In genomic region chr16:91876457-91876856, GRCm38 (mm10) we compare ENCODE assay signal across 23 mouse cellular contexts.
DNase-seq lines count a peak whose midpoint lies in the region; ATAC-seq and TF ChIP-seq lines count a peak whose summit lies in the region.
"Had no signal": no experiment of that assay in that cellular context is flagged by ENCODE, and none has a peak within 500 bp of the region (broad histone marks: within the 10 kb centered on the region; RNA-seq: fewer than 3 reads in every experiment).

No protein-coding gene starts in this region.

- H3K9ac ChIP-seq in heart, embryonic 15.5 days, result no peak overlapping the region
- H3K9ac ChIP-seq: liver, embryonic 12.5 days had no signal

- H3K4me3 ChIP-seq in heart, embryonic 15.5 days, result no peak overlapping the region
- H3K4me3 ChIP-seq in layer of hippocampus, adult 2 months, result no peak overlapping the region
- no peak overlapping the region for H3K4me3 ChIP-seq in myocyte
- H3K4me3 ChIP-seq: forebrain, embryonic 10.5 days; heart, embryonic 10.5 days; hindbrain, embryonic 10.5 days; left cerebral cortex, adult 2 months; liver, embryonic 12.5 days; midbrain, embryonic 10.5 days had no signal

- no peaks in the 10 kb centered on the region for H3K79me2 ChIP-seq in myocyte (ENCODE audit: control insufficient read depth, insufficient read depth)

- H3K27ac ChIP-seq in heart, embryonic 15.5 days, result peak overlapping the region; percentile 87
- H3K27ac ChIP-seq in layer of hippocampus, adult 2 months, result peak overlapping the region; percentile 65; the same call in 1 of the 2 replicates
- H3K27ac ChIP-seq: forebrain, embryonic 10.5 days; left cerebral cortex, adult 2 months; liver, embryonic 12.5 days had no signal

- no peak for TF ChIP-seq POLR2A in myocyte (IDR thresholded peaks at IDR 0.05; ENCODE audit: insufficient read length, low read depth)

- H3K9me3 ChIP-seq in heart, embryonic 15.5 days (replicated peaks), result no peaks in the 10 kb centered on the region
- H3K9me3 ChIP-seq: heart, embryonic 10.5 days; liver, embryonic 12.5 days; midbrain, embryonic 10.5 days had no signal

- no peak overlapping the region for H3ac ChIP-seq in myocyte (ENCODE audit: control insufficient read depth, insufficient read length)

- no peaks in the 10 kb centered on the region for H3K27me3 ChIP-seq in heart, embryonic 15.5 days
- no peaks in the 10 kb centered on the region for H3K27me3 ChIP-seq in myocyte (ENCODE audit: control insufficient read depth, insufficient read depth, insufficient read length)

- no peak for TF ChIP-seq CTCF in layer of hippocampus, adult 2 months (conservative IDR thresholded peaks at IDR 0.05)

- 70% methylated on average over 4 of the region's 4 CpGs for WGBS in heart, embryonic 15.5 days

- no peak overlapping the region for H3K4me2 ChIP-seq in heart, embryonic 15.5 days
- H3K4me2 ChIP-seq in myocyte (ENCODE audit: low read depth), result peak overlapping the region; percentile 12
- H3K4me2 ChIP-seq: liver, embryonic 12.5 days had no signal

- H3K36me3 ChIP-seq in heart, embryonic 15.5 days, result no peaks in the 10 kb centered on the region
- no peaks in the 10 kb centered on the region for H3K36me3 ChIP-seq in myocyte (ENCODE audit: control insufficient read depth, insufficient read depth)

- 0 out of 2 replicates have a peak, but pooled peaks have one; percentile 28 for ATAC-seq in heart, embryonic 15.5 days (replicated peaks; ENCODE audit: insufficient number of reproducible peaks, insufficient read depth, low FRiP score, low read depth)
- ATAC-seq in inflammation-experienced regulatory T-cells, adult 6 months, result no peak
- ATAC-seq: activated CD4-positive, CD25-positive, alpha-beta regulatory T cell, adult 4 months; liver, embryonic 12.5 days had no signal

- peak; percentile 56 for DNase-seq in adrenal gland, postnatal 10 days
- no peak for DNase-seq in adrenal gland, postnatal 25 days
- no peak for DNase-seq in heart, adult 8-10 months (ENCODE audit: low spot score)
- no peak for DNase-seq in layer of hippocampus, adult 2 months (ENCODE audit: low spot score in 2 of 2)
- no peak for DNase-seq in layer of hippocampus, adult 8-10 months (ENCODE audit: low spot score in 2 of 2)
- DNase-seq: kidney, adult 18-20 months; kidney, postnatal 4 days; left cerebral cortex, postnatal 4 days; lung, adult 18-20 months; lung, postnatal 10 days; right cerebral cortex, postnatal 14 days; spleen, adult 18-20 months; thymus, postnatal 14 days had no signal

- H3K4me1 ChIP-seq in heart, embryonic 15.5 days (replicated peaks), result peaks cover 25% of the 10 kb centered on the region

TF ChIP-seq in myocyte, 11 proteins besides CTCF, POLR2A, EP300 and RAD21:
- TF ChIP-seq MYOD1 (IDR thresholded peaks at IDR 0.05; ENCODE audit: control insufficient read depth in 1 of 3, insufficient read length in 2 of 3, low read depth in 2 of 3) (no peak), SRF (IDR thresholded peaks at IDR 0.05; ENCODE audit: control insufficient read depth, insufficient read length, low read depth) (no peak), MAX (IDR thresholded peaks at IDR 0.05; ENCODE audit: low read depth) (no peak), REST (IDR thresholded peaks at IDR 0.05; ENCODE audit: insufficient read depth, insufficient read length) (no peak), USF1 (IDR thresholded peaks at IDR 0.05; ENCODE audit: low read depth) (no peak), CEBPB (IDR thresholded peaks at IDR 0.05; ENCODE audit: insufficient read depth, poor library complexity, severe bottlenecking) (no peak)
